In genomic region chr7:99811661-99812060, GRCm38 (mm10) we compare ENCODE assay signal across 21 mouse cellular contexts. TPM values are rescaled to one million over a fixed set of nuclear protein-coding genes. Genes with fewer than 3 reads are reported as not detected.
A peak's percentile ranks its signal among the peaks of the same experiment; 100 is the strongest.
DNase-seq lines count a peak whose midpoint lies in the region; ATAC-seq lines count a peak whose summit lies in the region.
"Had no signal": no experiment of that assay in that cellular context is flagged by ENCODE, and none has a peak within 500 bp of the region (broad histone marks: within the 10 kb centered on the region; RNA-seq: fewer than 3 reads in every experiment).

No protein-coding gene starts in this region.

- H3K9ac ChIP-seq in intestine, embryonic 16.5 days (ENCODE audit: low read depth, low read length): no peak overlapping the region
- H3K9ac ChIP-seq in forebrain, embryonic 14.5 days (ENCODE audit: low read length): no peak overlapping the region
- H3K9ac ChIP-seq: embryonic facial prominence, embryonic 12.5 days; forebrain, embryonic 13.5 days had no signal

- no peaks in the 10 kb centered on the region for H3K9me3 ChIP-seq in heart, embryonic 10.5 days
- peaks cover 11% of the 10 kb centered on the region; the same call in 1 of the 2 replicates for H3K9me3 ChIP-seq in intestine, embryonic 16.5 days (ENCODE audit: control insufficient read depth, low read length)
- no peaks in the 10 kb centered on the region for H3K9me3 ChIP-seq in forebrain, embryonic 14.5 days (replicated peaks; ENCODE audit: control insufficient read depth, low read length)
- H3K9me3 ChIP-seq: embryonic facial prominence, embryonic 10.5 days; embryonic facial prominence, embryonic 12.5 days; forebrain, embryonic 13.5 days had no signal

- no peak overlapping the region for H3K4me2 ChIP-seq in intestine, embryonic 16.5 days (ENCODE audit: low read depth, low read length)
- H3K4me2 ChIP-seq in forebrain, embryonic 14.5 days (ENCODE audit: low read length): no peak overlapping the region
- H3K4me2 ChIP-seq: embryonic facial prominence, embryonic 12.5 days; forebrain, embryonic 13.5 days had no signal

- no peak overlapping the region for H3K27ac ChIP-seq in heart, embryonic 10.5 days
- H3K27ac ChIP-seq in intestine, embryonic 16.5 days (ENCODE audit: low read length): no peak overlapping the region
- H3K27ac ChIP-seq in forebrain, embryonic 14.5 days (ENCODE audit: low read depth, low read length): no peak overlapping the region
- H3K27ac ChIP-seq: embryonic facial prominence, embryonic 10.5 days; embryonic facial prominence, embryonic 12.5 days; forebrain, embryonic 13.5 days had no signal

- no peaks in the 10 kb centered on the region for H3K27me3 ChIP-seq in heart, embryonic 10.5 days (ENCODE audit: insufficient read depth, poor library complexity, severe bottlenecking)
- no peaks in the 10 kb centered on the region for H3K27me3 ChIP-seq in intestine, embryonic 16.5 days (replicated peaks; ENCODE audit: control insufficient read depth, insufficient read depth, low read length)
- H3K27me3 ChIP-seq in forebrain, embryonic 14.5 days (replicated peaks; ENCODE audit: control insufficient read depth, insufficient read depth, low read length): no peaks in the 10 kb centered on the region
- H3K27me3 ChIP-seq: embryonic facial prominence, embryonic 12.5 days; forebrain, embryonic 13.5 days had no signal

- WGBS in heart, embryonic 10.5 days: 90% methylated on average over 4 of the region's 4 CpGs
- 59% methylated on average over 4 of the region's 4 CpGs for WGBS in intestine, embryonic 16.5 days
- WGBS in forebrain, embryonic 14.5 days: 94% methylated on average over 4 of the region's 4 CpGs

- H3K4me3 ChIP-seq in heart, embryonic 10.5 days: no peak overlapping the region
- no peak overlapping the region for H3K4me3 ChIP-seq in intestine, embryonic 16.5 days (ENCODE audit: low read length)
- H3K4me3 ChIP-seq in forebrain, embryonic 14.5 days (ENCODE audit: low read depth, low read length): no peak overlapping the region
- H3K4me3 ChIP-seq: embryonic facial prominence, embryonic 10.5 days; embryonic facial prominence, embryonic 12.5 days; forebrain, embryonic 13.5 days had no signal

- H3K4me1 ChIP-seq in heart, embryonic 10.5 days: no peaks in the 10 kb centered on the region
- H3K4me1 ChIP-seq in intestine, embryonic 16.5 days (ENCODE audit: control insufficient read depth, insufficient read depth, low read length): no peaks in the 10 kb centered on the region
- H3K4me1 ChIP-seq in forebrain, embryonic 14.5 days (ENCODE audit: control insufficient read depth, insufficient read depth, low read length): no peaks in the 10 kb centered on the region
- H3K4me1 ChIP-seq: embryonic facial prominence, embryonic 10.5 days; embryonic facial prominence, embryonic 12.5 days; forebrain, embryonic 13.5 days had no signal

- peak; percentile 81 for ATAC-seq in intestine, embryonic 16.5 days
- no peak for ATAC-seq in forebrain, embryonic 14.5 days
- ATAC-seq: forebrain, embryonic 13.5 days; forebrain, embryonic 16.5 days had no signal

- H3K36me3 ChIP-seq in heart, embryonic 10.5 days: peaks cover 20% of the 10 kb centered on the region; the same call in 1 of the 2 replicates
- peaks cover 19% of the 10 kb centered on the region for H3K36me3 ChIP-seq in intestine, embryonic 16.5 days (ENCODE audit: control insufficient read depth, insufficient read depth, low read length)
- no peaks in the 10 kb centered on the region for H3K36me3 ChIP-seq in forebrain, embryonic 14.5 days (ENCODE audit: control insufficient read depth, insufficient read depth, low read length)

- DNase-seq in heart, embryonic 10.5 days (ENCODE audit: low spot score): peak; percentile 5
- no peak for DNase-seq in heart, adult 9 months (ENCODE audit: low spot score in 2 of 2)
- DNase-seq in layer of hippocampus, adult 9-10 months (ENCODE audit: low spot score): no peak
- no peak for DNase-seq in forebrain, embryonic 14.5 days (ENCODE audit: low spot score)
- DNase-seq: adrenal gland, adult 2 months; adrenal gland, postnatal 10 days; adrenal gland, postnatal 36 days; cerebellum, adult 11-12 months; cerebellum, adult 2 months; cerebellum, adult 9-10 months; cerebellum, postnatal 10 days; cerebellum, postnatal 25 days had no signal

RNA-seq across cellular contexts. Expression of gene Neu3, which starts 16.6 kb away (rescaled TPM):
- 3.1 and 3.3 TPM in 2 replicates for polyA plus RNA-seq in heart, embryonic 10.5 days (2016; fragmentation: Nextera tagmentation; extraction: Ambion mirVana)
- 6.0 and 7.2 TPM in 2 replicates for polyA plus RNA-seq in intestine, embryonic 16.5 days (2015; fragmentation: Nextera tagmentation; extraction: Ambion mirVana)
- 0.78 and 0.81 TPM in 2 replicates for polyA plus RNA-seq in forebrain, embryonic 14.5 days (2014; fragmentation: Nextera tagmentation; extraction: Ambion mirVana)

RNA-seq across cellular contexts. Expression of gene Xrra1, which starts 47.3 kb away (rescaled TPM):
- 0.24 and 0.31 TPM in 2 replicates for polyA plus RNA-seq in heart, embryonic 10.5 days (2016; fragmentation: Nextera tagmentation; extraction: Ambion mirVana)
- polyA plus RNA-seq in intestine, embryonic 16.5 days (2015; fragmentation: Nextera tagmentation; extraction: Ambion mirVana): 0.11 and 0.12 TPM in 2 replicates
- 0.39 and 0.64 TPM in 2 replicates for polyA plus RNA-seq in forebrain, embryonic 14.5 days (2014; fragmentation: Nextera tagmentation; extraction: Ambion mirVana)

RNA-seq across cellular contexts. Expression of gene Olfr521, which starts 48.4 kb away (rescaled TPM):
- not detected in 2 replicates for polyA plus RNA-seq in heart, embryonic 10.5 days (2016; fragmentation: Nextera tagmentation; extraction: Ambion mirVana)
- not detected in 2 replicates for polyA plus RNA-seq in intestine, embryonic 16.5 days (2015; fragmentation: Nextera tagmentation; extraction: Ambion mirVana)
- not detected in 2 replicates for polyA plus RNA-seq in forebrain, embryonic 14.5 days (2014; fragmentation: Nextera tagmentation; extraction: Ambion mirVana)
- polyA plus RNA-seq: adrenal gland, adult 2 months; C2C12; cerebellum, adult 2 months; cortical plate, adult 2 months; embryonic facial prominence, embryonic 10.5 days; embryonic facial prominence, embryonic 12.5 days; embryonic facial prominence, embryonic 14.5 days; forebrain, embryonic 11.5 days; forebrain, embryonic 13.5 days; forebrain, embryonic 16.5 days had no signal

RNA-seq across cellular contexts. Expression of gene Spcs2, which starts 51.6 kb away (rescaled TPM):
- polyA plus RNA-seq in heart, embryonic 10.5 days (2016; fragmentation: Nextera tagmentation; extraction: Ambion mirVana): 241 and 302 TPM in 2 replicates
- 393 and 423 TPM in 2 replicates for polyA plus RNA-seq in intestine, embryonic 16.5 days (2015; fragmentation: Nextera tagmentation; extraction: Ambion mirVana)
- 282 and 300 TPM in 2 replicates for polyA plus RNA-seq in forebrain, embryonic 14.5 days (2014; fragmentation: Nextera tagmentation; extraction: Ambion mirVana)
